Mouse (Mus musculus): Measurements from ENCODE around the gene Unc79.

The Unc79 gene

GRCm38 (mm10) chr12:103164101-103165030 is 215.7 kb downstream of the Unc79 start:
- Histone ChIP-seq H3K9me3 (ENCODE audit: low read length) (no peaks in the 10 kb centered on the region), H3K4me1 (replicated peaks; ENCODE audit: low read depth, low read length) (peaks cover 11% of the 10 kb centered on the region), H3K27me3 (ENCODE audit: insufficient read depth, low read length) (peaks cover 21% of the 10 kb centered on the region), H3K36me3 (ENCODE audit: insufficient read depth, low read length) (no peaks in the 10 kb centered on the region), H3K4me3 (replicated peaks; ENCODE audit: low read length) (no peak overlapping the region)
- TF ChIP-seq CTCF (conservative IDR thresholded peaks at IDR 0.05; ENCODE audit: low read length), result no peak
- TF ChIP-seq NANOG (IDR thresholded peaks at IDR 0.05; ENCODE audit: borderline replicate concordance, low read length), result no peak
- no peak for TF ChIP-seq POU5F1 (IDR thresholded peaks at IDR 0.05; ENCODE audit: borderline replicate concordance, low read length)

DNA sequence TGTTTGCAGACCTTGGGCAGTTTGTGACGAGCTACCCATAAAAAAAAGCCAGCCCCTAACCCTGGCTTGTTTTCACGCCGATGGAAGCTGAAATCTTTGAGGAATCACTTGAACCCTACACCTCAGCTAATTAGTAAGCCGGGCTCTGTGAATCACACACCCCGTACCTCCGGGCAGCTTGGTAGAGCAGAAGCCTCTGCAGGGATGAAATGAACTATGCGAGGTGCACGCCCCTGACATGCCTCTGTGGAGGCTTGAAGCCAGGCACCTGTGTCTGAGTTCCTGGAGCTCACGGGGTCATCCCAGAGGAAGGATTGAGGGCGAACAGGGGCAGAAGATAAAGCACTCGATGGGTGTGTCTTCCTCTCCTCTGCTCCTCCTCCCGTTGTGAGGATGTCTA is 220.2 kb downstream of the Unc79 start:
- Histone ChIP-seq H3K4me1 (replicated peaks; ENCODE audit: low read depth, low read length) (peaks cover 14% of the 10 kb centered on the region), H3K9me3 (ENCODE audit: low read length) (peaks cover 9% of the 10 kb centered on the region; the same call in 1 of the 2 replicates), H3K4me3 (replicated peaks; ENCODE audit: low read length) (no peak overlapping the region), H3K36me3 (ENCODE audit: insufficient read depth, low read length) (no peaks in the 10 kb centered on the region), H3K27me3 (ENCODE audit: insufficient read depth, low read length) (peaks cover 29% of the 10 kb centered on the region)
- TF ChIP-seq NANOG (IDR thresholded peaks at IDR 0.05; ENCODE audit: borderline replicate concordance, low read length) (no peak), POU5F1 (IDR thresholded peaks at IDR 0.05; ENCODE audit: borderline replicate concordance, low read length) (no peak), CTCF (conservative IDR thresholded peaks at IDR 0.05; ENCODE audit: low read length) (no peak)

DNA sequence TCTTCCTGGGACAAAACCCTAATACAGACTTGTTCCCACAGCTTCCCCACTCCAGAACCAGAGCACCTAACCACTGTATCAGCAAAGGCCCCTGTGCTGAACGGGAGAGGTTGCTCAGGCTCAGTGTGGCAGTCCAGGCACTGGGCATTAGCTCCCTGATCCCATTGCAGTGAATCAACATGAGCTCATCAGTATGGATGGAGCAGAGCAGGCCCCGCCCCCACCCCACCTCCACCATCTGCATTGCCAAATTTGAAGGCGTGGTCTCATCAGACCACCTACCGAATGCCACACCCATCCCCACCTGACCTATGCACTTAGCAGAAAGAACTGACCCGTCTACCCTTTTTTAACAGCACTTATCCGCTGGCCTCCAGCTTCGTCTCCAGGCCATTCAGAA is 234.4 kb downstream of the Unc79 start:
- Histone ChIP-seq H3K9me3 (ENCODE audit: low read length) (no peaks in the 10 kb centered on the region), H3K36me3 (ENCODE audit: insufficient read depth, low read length) (no peaks in the 10 kb centered on the region), H3K4me3 (replicated peaks; ENCODE audit: low read length) (no peak overlapping the region), H3K4me1 (replicated peaks; ENCODE audit: low read depth, low read length) (peaks cover 10% of the 10 kb centered on the region), H3K27me3 (ENCODE audit: insufficient read depth, low read length) (peaks cover 13% of the 10 kb centered on the region)
- TF ChIP-seq NANOG (IDR thresholded peaks at IDR 0.05; ENCODE audit: borderline replicate concordance, low read length) (no peak), POU5F1 (IDR thresholded peaks at IDR 0.05; ENCODE audit: borderline replicate concordance, low read length) (no peak), CTCF (conservative IDR thresholded peaks at IDR 0.05; ENCODE audit: low read length) (no peak)

- no peak for TF ChIP-seq POU5F1 (IDR thresholded peaks at IDR 0.05; ENCODE audit: borderline replicate concordance, low read length)
- no peak for TF ChIP-seq CTCF (conservative IDR thresholded peaks at IDR 0.05; ENCODE audit: low read length)
- TF ChIP-seq NANOG (IDR thresholded peaks at IDR 0.05; ENCODE audit: borderline replicate concordance, low read length), result no peak
- H3K4me3 ChIP-seq (replicated peaks; ENCODE audit: low read length), result no peak overlapping the region
- H3K4me1 ChIP-seq (replicated peaks; ENCODE audit: low read depth, low read length), result peaks cover 10% of the 10 kb centered on the region
- peaks cover 6% of the 10 kb centered on the region; the same call in 1 of the 2 replicates for H3K9me3 ChIP-seq (ENCODE audit: low read length)
- peaks cover 11% of the 10 kb centered on the region; the same call in 1 of the 2 replicates for H3K27me3 ChIP-seq (ENCODE audit: insufficient read depth, low read length)
- H3K36me3 ChIP-seq (ENCODE audit: insufficient read depth, low read length), result no peaks in the 10 kb centered on the region
Observed at GRCm38 (mm10) chr12:103187020-103187419, 238.4 kb downstream of the Unc79 start.

DNA sequence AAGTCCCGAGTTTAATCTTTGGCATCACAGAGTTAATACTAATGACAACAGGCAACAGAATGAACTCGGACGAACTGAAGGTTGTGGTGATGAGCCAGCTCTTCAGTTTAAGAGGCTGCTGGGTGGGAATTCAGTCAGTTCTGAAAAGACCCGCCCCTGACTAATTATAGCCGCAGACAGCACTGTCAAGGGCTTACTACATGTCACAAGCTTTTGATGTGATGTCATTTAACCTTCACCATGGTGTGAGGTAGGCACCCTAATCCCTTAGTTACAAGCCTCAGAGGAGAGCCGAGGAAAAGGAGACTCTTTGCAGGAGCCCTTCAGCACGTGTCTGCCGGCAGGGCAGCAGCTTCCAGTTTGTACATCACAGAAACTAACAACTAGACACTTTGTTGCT is 239.6 kb downstream of the Unc79 start:
- no peaks in the 10 kb centered on the region for H3K36me3 ChIP-seq (ENCODE audit: insufficient read depth, low read length)

DNA sequence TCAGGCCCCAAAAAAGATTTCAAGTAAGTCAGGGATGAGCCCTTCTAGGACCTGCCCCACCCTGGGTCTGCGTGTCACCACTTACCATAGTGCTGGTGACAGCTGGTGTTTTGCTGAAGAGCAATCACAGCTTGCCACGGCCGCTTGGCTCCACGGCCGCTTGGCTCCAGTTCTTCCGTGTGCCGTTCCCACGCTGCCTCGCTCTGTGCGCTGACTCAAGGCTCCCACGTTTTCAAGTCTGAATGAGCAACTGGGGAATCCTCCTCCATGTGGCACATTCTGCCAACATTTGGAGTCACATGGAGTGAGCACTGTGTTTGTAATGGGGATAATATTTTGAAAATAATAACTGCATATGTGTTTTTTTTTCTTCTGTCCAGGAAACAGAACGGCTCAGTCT is 241.1 kb downstream of the Unc79 start:
- 0 out of 2 replicates have a peak, but pooled peaks cover 8% of the 10 kb centered on the region for H3K27me3 ChIP-seq (ENCODE audit: insufficient read depth, low read length)
- H3K9me3 ChIP-seq (ENCODE audit: low read length), result peaks cover 19% of the 10 kb centered on the region
- TF ChIP-seq POU5F1 (IDR thresholded peaks at IDR 0.05; ENCODE audit: borderline replicate concordance, low read length) (no peak), NANOG (IDR thresholded peaks at IDR 0.05; ENCODE audit: borderline replicate concordance, low read length) (no peak), CTCF (conservative IDR thresholded peaks at IDR 0.05; ENCODE audit: low read length) (no peak)

More for the DNA sequence above, 239.6 kb downstream of the Unc79 start:
- peaks cover 3% of the 10 kb centered on the region for H3K4me1 ChIP-seq (replicated peaks; ENCODE audit: low read depth, low read length)
- no peak overlapping the region for H3K4me3 ChIP-seq (replicated peaks; ENCODE audit: low read length)
- H3K27me3 ChIP-seq (ENCODE audit: insufficient read depth, low read length), result 0 out of 2 replicates have a peak, but pooled peaks cover 8% of the 10 kb centered on the region
- TF ChIP-seq CTCF (conservative IDR thresholded peaks at IDR 0.05; ENCODE audit: low read length) (no peak), POU5F1 (IDR thresholded peaks at IDR 0.05; ENCODE audit: borderline replicate concordance, low read length) (no peak), NANOG (IDR thresholded peaks at IDR 0.05; ENCODE audit: borderline replicate concordance, low read length) (no peak)
- peaks cover 18% of the 10 kb centered on the region for H3K9me3 ChIP-seq (ENCODE audit: low read length)

GRCm38 (mm10) chr12:103192996-103193395 is 244.3 kb downstream of the Unc79 start:
- no peaks in the 10 kb centered on the region for H3K36me3 ChIP-seq (ENCODE audit: insufficient read depth, low read length)
- H3K4me3 ChIP-seq (replicated peaks; ENCODE audit: low read length), result no peak overlapping the region
- TF ChIP-seq POU5F1 (IDR thresholded peaks at IDR 0.05; ENCODE audit: borderline replicate concordance, low read length) (no peak), CTCF (conservative IDR thresholded peaks at IDR 0.05; ENCODE audit: low read length) (no peak), NANOG (IDR thresholded peaks at IDR 0.05; ENCODE audit: borderline replicate concordance, low read length) (no peak)
- H3K9me3 ChIP-seq (ENCODE audit: low read length), result peaks cover 19% of the 10 kb centered on the region
- no peaks in the 10 kb centered on the region for H3K4me1 ChIP-seq (replicated peaks; ENCODE audit: low read depth, low read length)
- 0 out of 2 replicates have a peak, but pooled peaks cover 10% of the 10 kb centered on the region for H3K27me3 ChIP-seq (ENCODE audit: insufficient read depth, low read length)

More for the DNA sequence above, 241.1 kb downstream of the Unc79 start:
- H3K4me1 ChIP-seq (replicated peaks; ENCODE audit: low read depth, low read length), result no peaks in the 10 kb centered on the region
- no peak overlapping the region for H3K4me3 ChIP-seq (replicated peaks; ENCODE audit: low read length)
- no peaks in the 10 kb centered on the region for H3K36me3 ChIP-seq (ENCODE audit: insufficient read depth, low read length)

- no peaks in the 10 kb centered on the region for H3K9me3 ChIP-seq (ENCODE audit: low read length)
- TF ChIP-seq CTCF (conservative IDR thresholded peaks at IDR 0.05; ENCODE audit: low read length) (no peak), NANOG (IDR thresholded peaks at IDR 0.05; ENCODE audit: borderline replicate concordance, low read length) (no peak), POU5F1 (IDR thresholded peaks at IDR 0.05; ENCODE audit: borderline replicate concordance, low read length) (no peak)
- H3K4me3 ChIP-seq (replicated peaks; ENCODE audit: low read length), result no peak overlapping the region
- H3K36me3 ChIP-seq (ENCODE audit: insufficient read depth, low read length), result no peaks in the 10 kb centered on the region
- H3K27me3 ChIP-seq (ENCODE audit: insufficient read depth, low read length), result no peaks in the 10 kb centered on the region
- no peaks in the 10 kb centered on the region for H3K4me1 ChIP-seq (replicated peaks; ENCODE audit: low read depth, low read length)
Observed at GRCm38 (mm10) chr12:103202592-103203544, 254.2 kb downstream of the Unc79 start.

All from E14TG2a.4 (cell line).